Mouse (Mus musculus) E14TG2a.4 (cell line): ENCODE measurements around the gene Tor1b.
A peak's percentile ranks its signal among the peaks of the same experiment; 100 is the strongest.
"Not testable (repeated sequence)": the region's sequence is repeated elsewhere in the genome, so short reads cannot be mapped to it uniquely, and the experiment has no call there.

Experiments
- H3K27me3 ChIP-seq: 2 replicates; pipeline ENCODE4 v1.6.1; 2014; ENCODE audit warnings: low read length, control low read depth; ENCODE audit not compliant: insufficient read depth
- H3K36me3 ChIP-seq: 2 replicates; pipeline ENCODE4 v1.6.1; 2014; ENCODE audit warnings: low read length, control low read depth; ENCODE audit not compliant: insufficient read depth
- H3K4me1 ChIP-seq: replicated peaks from 2 replicates; pipeline ENCODE4 v1.6.1; 2014; ENCODE audit warnings: low read depth, low read length, control low read depth
- H3K4me3 ChIP-seq: replicated peaks from 2 replicates; pipeline ENCODE4 v1.5.1; 2014; ENCODE audit warnings: mild to moderate bottlenecking, low read length
- H3K9me3 ChIP-seq: 2 replicates; pipeline ENCODE4 v1.6.1; 2014; ENCODE audit warnings: low read length, control low read depth
- CTCF ChIP-seq: conservative IDR thresholded peaks from 2 replicates; pipeline ENCODE4 v1.5.1; 2014; ENCODE audit warnings: low read length
- NANOG ChIP-seq: IDR thresholded peaks from 2 replicates; pipeline ENCODE4 v1.6.1; 2014; ENCODE audit warnings: borderline replicate concordance, low read length, mixed read lengths
- POU5F1 ChIP-seq: IDR thresholded peaks from 2 replicates; pipeline ENCODE4 v1.6.1; 2014; ENCODE audit warnings: low read length, borderline replicate concordance

Tor1b gene

GRCm38 (mm10) chr2:30927844-30928628, 24.7 kb upstream of the Tor1b start:
- no peak for TF ChIP-seq NANOG
- peak; percentile 98 for TF ChIP-seq CTCF
- TF ChIP-seq POU5F1: no peak
- Histone ChIP-seq H3K27me3 (peaks cover 25% of the 10 kb centered on the region), H3K4me1 (peaks cover 65% of the 10 kb centered on the region), H3K36me3 (no peaks in the 10 kb centered on the region), H3K9me3 (no peaks in the 10 kb centered on the region), H3K4me3 (peak overlapping the region; percentile 71)

- Histone ChIP-seq H3K4me1 (peaks cover 73% of the 10 kb centered on the region), H3K9me3 (no peaks in the 10 kb centered on the region), H3K27me3 (peaks cover 20% of the 10 kb centered on the region), H3K4me3 (peak overlapping the region; percentile 71), H3K36me3 (no peaks in the 10 kb centered on the region)
- TF ChIP-seq CTCF (no peak), POU5F1 (no peak), NANOG (no peak)
Measured at GRCm38 (mm10) chr2:30928893-30929482, 23.8 kb upstream of the Tor1b start.

DNA sequence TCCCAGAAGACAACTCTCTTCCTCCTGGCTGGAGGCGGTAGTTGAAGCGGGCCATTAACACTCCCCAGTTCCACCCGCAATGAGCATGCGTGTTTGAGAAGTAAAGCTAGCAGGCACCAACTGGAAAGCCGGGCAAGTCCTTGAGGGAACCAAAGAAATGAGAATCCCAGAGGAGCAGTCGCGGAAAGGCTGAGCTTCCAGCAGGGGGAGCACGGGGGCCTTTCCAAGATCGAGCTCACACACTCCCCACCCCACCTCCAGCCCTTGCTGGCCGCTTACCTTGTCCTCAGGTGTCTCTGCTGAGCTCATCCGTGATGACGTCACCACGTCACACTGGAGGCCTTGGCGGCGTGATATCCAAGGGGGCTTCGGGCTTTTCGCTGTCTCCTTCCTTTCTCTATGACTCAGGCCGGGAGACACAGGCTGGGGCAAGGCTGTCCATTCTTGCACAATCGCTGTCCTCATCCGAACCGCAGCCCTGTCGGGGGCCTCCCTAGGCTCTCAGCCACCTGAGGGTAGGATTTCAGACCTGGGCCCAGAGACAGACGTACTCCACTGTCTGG, 23.2 kb upstream of the Tor1b start, which contains the start of gene Ptges:
TSS of gene Ptges (minus strand) at position 381 of the 563 bp plus-strand sequence.
- Histone ChIP-seq H3K9me3 (no peaks in the 10 kb centered on the region), H3K4me3 (peak within 1 kb of the TSS; percentile 71), H3K27me3 (peaks cover 15% of the 10 kb centered on the region), H3K4me1 (peaks cover 77% of the 10 kb centered on the region), H3K36me3 (no peaks in the 10 kb centered on the region)
- TF ChIP-seq CTCF: peak; percentile 66
- TF ChIP-seq POU5F1: no peak

DNA sequence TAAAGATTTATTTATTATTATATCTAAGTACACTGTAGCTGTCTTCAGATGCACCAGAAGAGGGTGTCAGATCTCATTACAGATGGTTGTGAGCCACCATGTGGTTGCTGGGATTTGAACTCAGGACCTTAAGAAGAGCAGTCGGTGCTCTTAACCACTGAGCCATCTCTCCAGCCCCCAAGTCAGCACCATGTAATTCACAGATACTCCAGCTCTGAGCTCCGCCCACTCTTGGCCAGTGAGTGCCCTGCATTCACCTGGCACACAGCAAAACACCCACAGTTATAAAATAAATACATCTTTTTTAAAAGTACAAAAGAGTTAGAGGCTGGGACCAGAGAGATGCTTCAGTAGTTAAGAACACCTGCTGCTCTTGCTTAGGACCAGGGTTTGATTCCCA, 21.9 kb upstream of the Tor1b start:
- not testable (repeated sequence) for H3K27me3 ChIP-seq, H3K4me3 ChIP-seq, H3K36me3 ChIP-seq, H3K9me3 ChIP-seq
- peaks cover 82% of the 10 kb centered on the region for H3K4me1 ChIP-seq

DNA sequence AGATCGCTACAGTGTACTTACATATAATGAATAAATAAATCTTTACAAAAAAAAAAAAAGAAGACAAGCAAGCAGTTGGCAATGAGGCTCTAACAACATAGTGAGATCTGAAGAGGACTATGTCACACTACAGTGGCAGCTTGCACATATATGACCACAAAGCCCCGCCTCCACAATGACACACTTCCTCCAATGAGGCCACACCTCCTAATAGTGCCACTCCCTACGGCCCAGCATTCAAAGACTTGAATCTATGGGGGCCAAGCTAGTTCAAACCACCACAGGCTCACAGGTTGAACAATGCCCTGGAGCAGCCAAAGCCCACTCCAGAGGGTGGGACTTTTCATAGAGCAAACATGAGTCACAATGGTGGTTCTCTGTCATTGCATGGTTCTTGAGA, 20.8 kb upstream of the Tor1b start:
- Histone ChIP-seq H3K4me3 (no peak overlapping the region), H3K9me3 (no peaks in the 10 kb centered on the region), H3K27me3 (no peaks in the 10 kb centered on the region), H3K36me3 (no peaks in the 10 kb centered on the region), H3K4me1 (peaks cover 82% of the 10 kb centered on the region)
- TF ChIP-seq CTCF (no peak), POU5F1 (no peak), NANOG (no peak)

GRCm38 (mm10) chr2:30933032-30933431, 19.7 kb upstream of the Tor1b start:
- H3K4me3 ChIP-seq: no peak overlapping the region
- no peaks in the 10 kb centered on the region for H3K27me3 ChIP-seq
- no peaks in the 10 kb centered on the region for H3K9me3 ChIP-seq
- TF ChIP-seq POU5F1: no peak
- TF ChIP-seq CTCF: no peak
- TF ChIP-seq NANOG: no peak
- H3K36me3 ChIP-seq: no peaks in the 10 kb centered on the region
- H3K4me1 ChIP-seq: peaks cover 79% of the 10 kb centered on the region

- Histone ChIP-seq H3K4me1 (peaks cover 74% of the 10 kb centered on the region), H3K27me3 (no peaks in the 10 kb centered on the region), H3K9me3 (no peaks in the 10 kb centered on the region), H3K4me3 (no peak overlapping the region), H3K36me3 (no peaks in the 10 kb centered on the region)
- TF ChIP-seq CTCF (peak; percentile 87), NANOG (no peak)
Measured at GRCm38 (mm10) chr2:30933917-30934450, 18.8 kb upstream of the Tor1b start.

DNA sequence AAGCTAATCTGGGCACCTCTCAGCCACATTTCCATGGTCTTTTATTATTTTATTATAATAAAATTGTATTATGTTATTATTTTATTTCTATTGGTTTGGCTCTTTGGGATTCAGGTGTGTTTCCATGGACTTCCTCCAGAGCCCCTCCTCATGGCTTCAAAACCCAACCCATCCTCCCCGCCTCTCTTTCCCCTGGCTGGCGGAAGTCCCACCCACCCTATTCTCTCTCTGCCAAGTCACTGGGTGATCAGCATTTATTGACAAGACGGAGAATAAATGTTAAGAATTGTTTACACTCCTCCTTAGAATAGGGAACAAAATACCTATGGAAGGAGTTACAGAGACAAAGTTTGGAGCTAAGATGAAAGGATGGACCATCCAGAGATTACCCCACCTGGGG, 16.0 kb upstream of the Tor1b start:
- no peak overlapping the region for H3K4me3 ChIP-seq
- H3K4me1 ChIP-seq: peaks cover 74% of the 10 kb centered on the region
- no peaks in the 10 kb centered on the region for H3K27me3 ChIP-seq
- no peaks in the 10 kb centered on the region for H3K9me3 ChIP-seq
- TF ChIP-seq POU5F1 (no peak), CTCF (no peak), NANOG (no peak)
- no peaks in the 10 kb centered on the region for H3K36me3 ChIP-seq
